Mouse (Mus musculus) liver, embryonic 16.5 days (tissue): Measurements from ENCODE around the gene Nlrc3. TPM values are rescaled to one million over a fixed set of nuclear protein-coding genes. Genes with fewer than 3 reads are reported as not detected.

Source experiments
- ATAC-seq: fragments of 200-750 bp; cut with Nextera tagmentation; 2 replicates; pipeline ENCODE4 v1.8.0; 2017; ENCODE audit warnings: low read depth, mild to moderate bottlenecking, moderate number of reproducible peaks, moderate library complexity
- H3K27ac ChIP-seq: fragments of 300-500 bp; sonication (generic); 2 replicates; pipeline ENCODE4 v1.5.1; 2014; ENCODE audit warnings: mild to moderate bottlenecking, low read length
- H3K27me3 ChIP-seq: fragments of 300-500 bp; sonication (generic); 2 replicates; pipeline ENCODE4 v1.6.1; 2014; ENCODE audit warnings: low read depth, low read length, mixed read lengths; ENCODE audit not compliant: control insufficient read depth, insufficient read depth
- H3K36me3 ChIP-seq: fragments of 300-500 bp; sonication (generic); 2 replicates; pipeline ENCODE4 v1.6.1; 2014; ENCODE audit warnings: mild to moderate bottlenecking; ENCODE audit not compliant: control insufficient read depth, insufficient read depth
- H3K4me1 ChIP-seq: fragments of 300-500 bp; sonication (generic); 2 replicates; pipeline ENCODE4 v1.6.1; 2014; ENCODE audit warnings: low read depth, low read length, mixed read lengths; ENCODE audit not compliant: control insufficient read depth
- H3K4me2 ChIP-seq: fragments of 300-500 bp; sonication (generic); 2 replicates; pipeline ENCODE4 v1.6.1; 2014; ENCODE audit warnings: low read depth, low read length, mixed read lengths
- H3K4me3 ChIP-seq: fragments of 300-500 bp; sonication (generic); 2 replicates; pipeline ENCODE4 v1.5.1; 2014; ENCODE audit warnings: low read depth, mild to moderate bottlenecking, low read length
- H3K9ac ChIP-seq: fragments of 300-500 bp; sonication (generic); 2 replicates; pipeline ENCODE4 v1.6.1; 2014; ENCODE audit warnings: low read depth, low read length
- H3K9me3 ChIP-seq: fragments of 300-500 bp; sonication (generic); replicated peaks from 2 replicates; pipeline ENCODE4 v1.6.1; 2016; ENCODE audit warnings: low read length; ENCODE audit not compliant: control insufficient read depth
- WGBS: fragments of 180-500 bp; shearing (Covaris S2); extraction: QIAGEN DNeasy Blood & Tissue Kit; methylation state at CpG from one replicate; pipeline ENCODE4 v1.1.7; 2014; ENCODE audit not compliant: insufficient replicate concordance; 5-methylcytosine and 5-hydroxymethylcytosine counted together
- polyA plus RNA-seq: library from polyadenylated mRNA; unstranded; fragments of >200 nt; fragmentation: Nextera tagmentation; extraction: Ambion mirVana; gene quantifications from 2 replicates; pipeline ENCODE4 v1.2.1, GENCODE M21; 2015

Nlrc3 gene
- polyA plus RNA-seq, 1 experiment from 2014 or later, result 0.37 TPM

GRCm38 (mm10) chr16:3920756-3921155 is 55.7 kb downstream of the Nlrc3 start:
- Histone ChIP-seq H3K4me3 (no peak overlapping the region), H3K9me3 (no peaks in the 10 kb centered on the region), H3K27ac (no peak overlapping the region), H3K9ac (no peak overlapping the region), H3K36me3 (peaks cover 11% of the 10 kb centered on the region), H3K27me3 (no peaks in the 10 kb centered on the region), H3K4me2 (no peak overlapping the region), H3K4me1 (no peaks in the 10 kb centered on the region; the same call in 1 of the 2 replicates)
- ATAC-seq, result no peak
- WGBS, result 74% methylated on average over 2 of the region's 2 CpGs

DNA sequence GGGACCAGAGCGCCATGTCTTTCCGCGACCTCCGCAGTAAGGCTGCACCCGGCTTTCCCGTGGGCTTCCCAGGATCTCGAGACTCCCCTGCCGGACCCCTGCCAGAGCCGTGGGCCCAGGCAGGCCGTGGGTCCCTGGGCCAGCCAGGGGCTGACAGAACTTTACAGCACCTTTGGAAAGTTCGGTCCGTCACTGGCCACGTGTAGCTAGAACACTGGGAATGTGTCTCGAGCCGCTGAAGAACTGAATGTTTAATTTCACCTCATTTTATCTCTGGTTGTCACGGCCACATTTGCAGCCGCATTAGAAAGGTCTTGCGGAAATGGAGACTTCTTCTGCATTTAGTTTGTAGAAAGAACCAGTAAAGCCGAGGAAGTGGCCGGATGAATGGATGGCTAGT is 67.3 kb downstream of the Nlrc3 start:
- Histone ChIP-seq H3K27me3 (no peaks in the 10 kb centered on the region), H3K4me1 (peaks cover 9% of the 10 kb centered on the region), H3K4me3 (peak overlapping the region; percentile 75), H3K36me3 (no peaks in the 10 kb centered on the region; the same call in 1 of the 2 replicates), H3K27ac (peak overlapping the region; percentile 55; the same call in 1 of the 2 replicates), H3K9me3 (no peaks in the 10 kb centered on the region), H3K9ac (peak overlapping the region; percentile 79), H3K4me2 (peak overlapping the region; percentile 97)
- ATAC-seq, result no peak
- WGBS, result 2% methylated on average over 20 of the region's 20 CpGs

DNA sequence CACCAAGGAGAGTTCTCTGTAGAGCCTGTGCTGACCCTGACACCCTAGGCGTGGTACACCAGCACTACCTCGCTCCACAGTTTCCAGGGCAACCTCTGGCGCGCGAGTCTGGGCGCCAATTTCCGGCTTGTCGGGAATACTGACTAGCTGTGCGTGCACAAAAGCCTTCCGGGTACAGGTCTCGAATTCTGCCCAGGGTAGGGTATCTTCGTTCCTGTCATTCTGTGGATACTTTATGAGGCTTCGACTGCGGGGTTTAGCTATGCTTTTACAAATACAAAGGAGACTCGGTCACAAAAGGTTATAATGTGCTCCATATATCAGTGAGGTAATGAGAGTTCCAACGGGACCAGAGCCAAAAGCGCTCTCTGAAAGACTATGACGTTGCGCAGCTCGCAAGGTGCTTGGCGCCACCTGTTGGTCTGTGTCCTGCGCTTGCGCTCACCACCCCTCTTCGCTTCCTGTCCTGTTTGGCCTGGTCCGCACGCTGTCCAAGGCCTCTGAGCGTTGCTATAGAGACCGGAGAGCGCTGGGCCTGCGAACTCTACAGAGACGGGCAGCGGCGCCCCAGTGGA is 67.8 kb downstream of the Nlrc3 start, which contains the start of the genes 1700037C18Rik and Cluap1:
TSS of gene 1700037C18Rik (minus strand) at position 153 of the 575 bp plus-strand sequence.
TSS of gene Cluap1 (plus strand) at position 265 of the 575 bp plus-strand sequence.
- no peaks in the 10 kb centered on the region for H3K27me3 ChIP-seq
- H3K4me3 ChIP-seq, result peak within 1 kb of the TSS; percentile 75
- peak within 1 kb of the TSS; percentile 79 for H3K27ac ChIP-seq
- peak within 1 kb of the TSS; percentile 79 for H3K9ac ChIP-seq
- H3K4me2 ChIP-seq, result peak within 1 kb of the TSS; percentile 97
- no peaks in the 10 kb centered on the region; the same call in 1 of the 2 replicates for H3K36me3 ChIP-seq
- WGBS, result under 1% methylated on average over 33 of the region's 33 CpGs
- peaks cover 9% of the 10 kb centered on the region for H3K4me1 ChIP-seq
- ATAC-seq, result peak; percentile 97
- no peaks in the 10 kb centered on the region for H3K9me3 ChIP-seq

DNA sequence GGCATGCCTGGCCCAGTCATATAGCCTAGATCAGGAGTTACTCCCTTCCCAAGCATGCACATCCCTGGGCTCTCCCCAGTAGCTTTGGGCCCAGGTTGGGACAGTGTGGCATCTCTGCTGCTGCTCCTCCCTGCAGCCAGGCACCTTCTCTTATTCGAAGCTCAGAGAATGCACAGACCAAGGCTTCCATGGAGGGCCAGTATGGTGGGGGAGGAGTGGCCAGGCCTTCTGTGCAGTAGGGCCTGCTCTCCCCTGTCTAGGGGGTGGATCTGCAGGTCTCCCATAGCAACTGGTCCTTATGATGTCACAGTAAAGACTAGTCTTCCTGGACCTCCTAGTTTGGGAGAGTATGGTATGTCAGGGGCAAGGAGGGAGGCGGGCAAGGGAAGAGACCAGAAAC is 69.0 kb downstream of the Nlrc3 start:
- H3K4me1 ChIP-seq, result peaks cover 9% of the 10 kb centered on the region
- no peaks in the 10 kb centered on the region for H3K36me3 ChIP-seq
- no peaks in the 10 kb centered on the region for H3K27me3 ChIP-seq
- WGBS, result 67% methylated on average over 2 of the region's 2 CpGs
- H3K9ac ChIP-seq, result no peak overlapping the region
- H3K4me3 ChIP-seq, result no peak overlapping the region
- no peak for ATAC-seq
- no peak overlapping the region for H3K4me2 ChIP-seq
- H3K27ac ChIP-seq, result no peak overlapping the region
- no peaks in the 10 kb centered on the region for H3K9me3 ChIP-seq

DNA sequence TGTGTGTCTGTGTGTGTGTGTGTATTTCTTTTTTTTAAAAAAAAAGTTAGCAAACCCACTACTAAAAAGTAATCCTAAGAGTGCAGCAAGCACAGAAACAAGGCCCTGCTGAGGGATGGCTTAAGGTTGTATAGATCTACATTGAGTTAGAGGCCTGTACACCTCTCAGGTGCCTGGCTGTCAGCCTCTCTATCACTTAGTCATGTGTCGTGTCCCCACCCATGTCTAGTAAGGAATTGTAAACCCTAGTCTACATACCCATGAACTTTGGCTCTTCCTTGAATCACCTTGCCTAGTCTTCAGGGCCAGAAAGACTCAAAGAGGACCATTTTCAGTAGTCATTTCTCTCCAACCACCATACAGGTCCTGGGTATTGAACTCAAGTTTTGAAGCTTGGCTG is 79.9 kb downstream of the Nlrc3 start:
- H3K27me3 ChIP-seq, result no peaks in the 10 kb centered on the region
- no peak overlapping the region for H3K4me3 ChIP-seq
- H3K4me2 ChIP-seq, result no peak overlapping the region
- ATAC-seq, result no peak
- H3K36me3 ChIP-seq, result peaks cover 18% of the 10 kb centered on the region
- no peak overlapping the region for H3K27ac ChIP-seq
- no peaks in the 10 kb centered on the region for H3K9me3 ChIP-seq
- WGBS, result 61% methylated on average over 1 of the region's 1 CpGs
- H3K4me1 ChIP-seq, result peaks cover 10% of the 10 kb centered on the region
- H3K9ac ChIP-seq, result no peak overlapping the region

DNA sequence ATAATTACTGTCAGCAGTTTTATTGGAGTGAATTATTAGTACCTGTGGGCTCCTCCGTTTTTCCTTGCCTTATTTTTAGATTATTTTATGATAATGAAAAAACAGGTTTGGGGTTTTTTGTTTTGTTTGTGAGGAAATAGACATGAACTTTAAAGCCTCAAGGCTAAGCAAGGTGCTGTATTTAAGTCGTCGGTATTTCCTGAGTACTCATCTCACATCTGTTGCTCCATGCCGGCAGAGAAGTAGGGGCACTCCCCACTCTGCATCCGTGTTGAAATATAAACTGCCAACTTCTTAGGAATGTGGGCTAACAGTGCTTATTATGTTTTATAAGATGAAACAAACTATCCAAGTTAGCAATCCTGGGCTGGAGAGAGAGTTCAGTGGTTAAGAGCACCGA is 80.4 kb downstream of the Nlrc3 start:
- WGBS, result 62% methylated on average over 6 of the region's 6 CpGs
- peak overlapping the region; percentile 35; the same call in 1 of the 2 replicates for H3K27ac ChIP-seq
- H3K9me3 ChIP-seq, result no peaks in the 10 kb centered on the region
- ATAC-seq, result no peak
- peaks cover 10% of the 10 kb centered on the region for H3K4me1 ChIP-seq
- H3K27me3 ChIP-seq, result no peaks in the 10 kb centered on the region
- no peak overlapping the region for H3K4me3 ChIP-seq
- peak overlapping the region; percentile 19; the same call in 1 of the 2 replicates for H3K4me2 ChIP-seq
- H3K36me3 ChIP-seq, result peaks cover 15% of the 10 kb centered on the region
- no peak overlapping the region for H3K9ac ChIP-seq

DNA sequence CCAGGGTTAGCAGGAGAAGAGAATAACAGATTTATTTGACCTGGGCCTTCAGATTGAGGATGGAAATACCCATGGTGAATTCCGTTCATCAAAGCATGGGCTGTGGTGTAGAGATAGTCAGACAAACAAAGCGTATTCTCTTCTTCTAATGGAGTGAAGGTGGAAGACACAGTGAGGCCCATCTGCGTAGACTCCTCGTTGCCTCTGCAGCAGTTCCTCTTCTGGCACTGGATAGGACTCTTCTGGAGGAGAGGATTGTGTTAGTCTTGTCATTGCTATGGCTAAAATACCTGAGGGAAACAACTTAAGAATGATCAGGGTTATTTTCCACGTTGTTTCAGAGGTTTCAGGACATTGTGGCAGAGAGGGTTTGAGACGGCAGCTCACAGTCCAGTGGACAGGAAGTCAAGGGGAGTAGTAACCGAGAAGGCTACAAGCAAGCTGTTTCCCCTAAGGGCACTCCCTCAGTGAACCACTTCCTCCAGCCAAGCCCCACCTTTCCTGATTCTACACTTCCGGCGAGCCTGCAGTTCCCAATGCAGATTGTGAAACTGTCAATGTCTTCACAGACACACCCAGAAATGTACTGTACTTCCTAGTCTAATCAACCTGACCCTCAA is 81.1 kb downstream of the Nlrc3 start:
- Histone ChIP-seq H3K4me1 (peaks cover 10% of the 10 kb centered on the region), H3K27me3 (no peaks in the 10 kb centered on the region), H3K27ac (peak overlapping the region; percentile 81), H3K9ac (no peak overlapping the region; the same call in 1 of the 2 replicates), H3K9me3 (no peaks in the 10 kb centered on the region), H3K36me3 (peaks cover 14% of the 10 kb centered on the region), H3K4me3 (peak overlapping the region; percentile 23), H3K4me2 (peak overlapping the region; percentile 27)
- WGBS, result 18% methylated on average over 9 of the region's 9 CpGs
- ATAC-seq, result peak; percentile 78
